Mouse (Mus musculus): ENCODE measurements around the gene Pqlc3. TPM values are rescaled to one million over a fixed set of nuclear protein-coding genes. Genes with fewer than 3 reads are reported as not detected.

Gene Pqlc3
- polyA plus RNA-seq, 1 experiment, result 67.4 TPM

GRCm38 (mm10) chr12:16941976-16942375 is 58.2 kb downstream of the Pqlc3 start:
- Histone ChIP-seq H3K27ac (ENCODE audit: insufficient read depth, low read depth, low read length) (no peak overlapping the region), H3K4me1 (ENCODE audit: control insufficient read depth, insufficient read depth, insufficient read length, low read length) (no peaks in the 10 kb centered on the region), H3K4me3 (ENCODE audit: low read depth, low read length) (no peak overlapping the region), H3K27me3 (ENCODE audit: control insufficient read depth, insufficient read depth, low read length) (no peaks in the 10 kb centered on the region), H3K36me3 (ENCODE audit: control insufficient read depth, insufficient read depth, low read length) (peaks cover 20% of the 10 kb centered on the region)
- WGBS, result 88% methylated on average over 3 of the region's 3 CpGs
- TF ChIP-seq POLR2A (IDR thresholded peaks at IDR 0.05; ENCODE audit: low read depth, low read length) (no peak), CTCF (IDR thresholded peaks at IDR 0.05; ENCODE audit: extremely low read depth, insufficient read length, insufficient replicate concordance, low read depth, low read length) (no peak)

Other genes starting within 250 kb of the Pqlc3 start
- gene Greb1, start 199.5 kb downstream of the Pqlc3 start, polyA plus RNA-seq (2012; rRNA removed), result 2.0 and 3.5 TPM in 2 replicates
- 6.2 and 6.5 TPM in 2 replicates for gene E2f6, start 189.4 kb downstream of the Pqlc3 start, polyA plus RNA-seq (2012; rRNA removed)
- 1.1 and 3.6 TPM in 2 replicates for gene Rock2, start 105.5 kb downstream of the Pqlc3 start, polyA plus RNA-seq (2012; rRNA removed)
- gene 2410004P03Rik, start 11.3 kb upstream of the Pqlc3 start, polyA plus RNA-seq (2012; rRNA removed), result 0.05 and 0.06 TPM in 2 replicates
- 2.0 and 2.5 TPM in 2 replicates for gene Kcnf1, start 176.5 kb upstream of the Pqlc3 start, polyA plus RNA-seq (2012; rRNA removed)

All from small intestine, adult 2 months (tissue).